Mouse (Mus musculus) G1E (cell line): ENCODE results near the gene Cd28.

Experiments
- CTCF ChIP-seq: IDR thresholded peaks from 2 replicates; pipeline ENCODE4 v1.5.1; 2012; ENCODE audit warnings: low read depth, low read length, inconsistent platforms, mixed read lengths
- GATA1 ChIP-seq: IDR thresholded peaks from 2 replicates; pipeline ENCODE4 v1.6.1; 2012; ENCODE audit warnings: borderline replicate concordance, low read length, inconsistent platforms, mixed read lengths
- POLR2AphosphoS5 ChIP-seq: IDR thresholded peaks from 2 replicates; pipeline ENCODE4 v1.6.1; 2012; ENCODE audit warnings: low read depth, low read length, inconsistent platforms; ENCODE audit not compliant: insufficient replicate concordance

DNA sequence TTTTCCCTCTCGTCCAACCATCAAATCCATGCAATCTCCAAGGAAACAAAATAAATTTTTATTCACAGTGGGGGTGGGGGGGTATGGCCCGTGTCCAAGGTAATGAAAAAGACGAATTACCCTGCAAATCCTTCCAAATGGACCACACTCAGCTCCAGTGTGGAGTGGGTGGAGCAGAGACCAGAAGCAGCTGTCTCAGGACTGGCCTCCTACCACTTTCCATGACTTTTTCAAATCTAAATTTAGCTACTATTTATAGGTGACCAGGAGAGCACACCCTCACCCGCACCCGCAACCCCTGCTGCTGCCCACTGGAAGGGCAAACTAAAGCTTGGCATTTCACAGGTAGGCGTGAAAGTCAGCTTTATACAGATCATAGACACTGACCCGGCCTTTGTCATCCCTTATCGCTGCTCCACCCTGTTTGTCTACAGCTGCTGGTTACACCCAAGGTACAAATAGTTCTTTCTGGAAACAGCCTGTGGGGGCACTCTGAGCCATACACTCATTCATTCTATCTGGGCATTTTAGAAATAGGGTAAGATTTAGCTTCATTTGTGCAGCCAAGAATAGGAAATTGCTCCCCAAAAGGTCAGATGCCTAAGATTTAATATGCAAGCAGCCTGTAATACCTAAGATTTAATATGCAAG, 62.0 kb downstream of the Cd28 start:
- TF ChIP-seq GATA1 (no peak), CTCF (no peak), POLR2AphosphoS5 (no peak)
